Mouse (Mus musculus): Measurements from ENCODE around the gene Hivep3.

The Hivep3 gene

DNA sequence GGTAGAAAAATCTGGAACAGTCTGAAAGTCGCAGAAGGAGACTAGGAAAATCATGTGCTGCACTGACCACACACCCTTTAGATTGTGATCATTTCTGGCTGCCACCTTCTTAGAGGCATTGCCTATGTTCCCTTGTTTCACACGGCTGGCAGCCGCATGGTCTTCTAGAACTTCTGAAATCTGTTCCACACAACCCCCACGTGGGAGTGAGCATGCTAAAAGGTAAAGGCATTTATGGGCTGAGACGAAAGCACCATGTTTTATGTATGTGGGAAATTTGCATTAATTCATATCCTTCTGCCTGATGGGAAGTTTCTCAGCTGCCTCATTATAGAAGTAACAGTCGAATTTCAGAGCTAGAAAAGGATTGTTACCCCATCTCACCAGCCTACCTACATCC is 140.4 kb downstream of the Hivep3 start:
- DNase-seq (ENCODE audit: low spot score) = no peak

DNA sequence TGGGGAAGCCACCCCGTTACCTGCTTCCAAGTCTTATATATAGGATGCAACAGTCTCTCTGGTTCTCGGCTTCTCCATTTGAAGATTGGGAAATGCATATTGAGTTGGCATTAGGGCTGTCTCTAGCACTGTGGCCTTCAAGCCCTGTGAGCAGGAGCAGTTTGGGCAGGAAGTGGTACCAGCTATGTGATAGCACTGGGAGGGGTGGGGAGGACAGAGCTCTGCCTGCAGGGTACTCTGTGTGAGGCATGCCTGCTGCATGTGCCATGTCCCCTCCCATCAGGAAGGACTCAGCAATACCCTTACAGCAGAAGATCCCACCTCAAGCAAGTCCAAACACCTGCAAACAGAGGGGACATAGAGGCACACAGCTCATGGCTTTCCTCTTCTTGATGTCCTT is 142.0 kb downstream of the Hivep3 start:
- DNase-seq (ENCODE audit: low spot score) = no peak

DNA sequence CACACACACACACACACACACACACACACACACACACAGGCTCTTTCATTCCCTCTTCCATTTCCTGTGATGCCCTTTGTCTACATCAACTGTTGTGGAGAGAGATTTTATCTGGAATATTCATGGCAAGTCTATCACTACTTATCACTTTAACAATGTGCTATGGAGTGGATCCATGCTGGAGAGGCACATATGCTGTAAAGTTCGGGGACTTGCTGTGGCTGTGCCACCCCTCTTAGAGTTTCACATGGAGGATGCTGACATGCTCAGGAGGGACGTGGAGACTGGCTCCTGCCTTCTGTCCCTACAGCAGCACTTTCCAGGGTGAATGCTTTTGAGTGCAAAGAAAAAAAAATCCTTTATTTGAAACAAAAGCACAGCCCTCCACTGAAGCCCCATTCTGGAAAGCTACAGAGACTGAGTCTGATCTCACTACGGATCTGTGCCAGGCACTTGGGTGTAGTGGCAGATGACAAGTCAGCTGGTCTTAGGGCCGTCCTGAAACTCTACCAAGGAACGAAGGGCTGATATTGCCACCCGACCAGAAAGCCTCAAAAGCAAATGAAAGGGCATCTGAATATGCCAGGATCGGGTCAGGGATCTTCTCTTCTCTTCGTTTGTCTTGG is 143.1 kb downstream of the Hivep3 start:
- DNase-seq (ENCODE audit: low spot score) = no peak

DNA sequence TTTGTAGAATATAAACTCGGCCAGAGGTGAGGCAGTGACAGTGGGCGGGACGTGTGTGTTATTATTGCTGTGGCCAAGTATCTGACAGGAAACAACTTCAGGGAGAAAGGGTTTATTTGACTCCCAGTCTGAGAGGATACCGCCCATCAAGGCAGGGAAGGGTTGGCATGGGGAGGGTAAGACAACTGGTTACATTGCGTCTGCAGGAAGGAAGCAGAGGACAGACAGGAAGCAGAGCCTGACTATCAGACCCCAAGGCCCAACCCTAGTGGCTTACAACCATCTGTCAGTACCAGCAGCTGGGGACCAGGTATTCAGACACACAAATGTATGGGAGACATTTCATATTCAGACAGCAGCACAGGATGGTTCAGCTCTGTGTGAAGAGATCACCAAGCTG is 144.6 kb downstream of the Hivep3 start:
- DNase-seq (ENCODE audit: low spot score) = no peak

DNA sequence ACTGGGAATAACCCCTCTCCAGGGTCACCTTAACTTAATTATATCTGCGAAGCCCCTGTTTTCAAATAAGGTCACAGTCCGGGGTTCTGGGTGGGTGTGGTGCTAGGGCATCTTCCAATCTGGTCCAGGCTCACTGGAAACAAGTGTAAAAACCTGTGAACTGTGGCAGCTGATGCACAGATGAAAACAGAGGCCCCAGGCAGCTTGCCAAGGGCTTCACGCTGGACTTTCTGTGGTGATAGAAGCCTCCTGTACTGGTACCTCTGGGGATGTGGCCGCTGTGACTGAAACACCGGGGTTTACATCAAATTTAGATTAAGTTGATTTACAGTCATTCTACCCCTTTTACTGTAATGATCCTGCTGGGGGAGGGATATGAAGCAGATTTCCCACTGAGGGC is 146.1 kb downstream of the Hivep3 start:
- DNase-seq (ENCODE audit: low spot score) = no peak

DNA sequence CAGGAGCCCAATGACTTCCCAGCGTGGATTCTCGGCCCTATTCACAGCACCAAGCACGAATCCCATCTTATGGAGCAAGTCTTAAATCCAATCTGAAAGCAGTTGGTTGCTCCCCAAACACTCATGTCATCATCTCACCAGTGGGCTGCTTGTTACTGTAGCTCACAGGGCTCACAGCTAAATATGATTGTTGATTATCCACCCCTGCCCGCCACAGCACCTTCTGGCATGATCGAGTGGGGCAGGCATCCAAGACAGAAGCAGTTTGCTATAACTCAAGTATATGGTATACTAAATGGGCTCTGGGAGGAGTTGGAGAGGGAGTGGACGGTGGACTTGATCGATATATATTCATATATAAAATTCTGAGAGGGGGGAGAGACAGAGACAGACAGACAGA is 146.7 kb downstream of the Hivep3 start:
- no peak for DNase-seq (ENCODE audit: low spot score)

DNA sequence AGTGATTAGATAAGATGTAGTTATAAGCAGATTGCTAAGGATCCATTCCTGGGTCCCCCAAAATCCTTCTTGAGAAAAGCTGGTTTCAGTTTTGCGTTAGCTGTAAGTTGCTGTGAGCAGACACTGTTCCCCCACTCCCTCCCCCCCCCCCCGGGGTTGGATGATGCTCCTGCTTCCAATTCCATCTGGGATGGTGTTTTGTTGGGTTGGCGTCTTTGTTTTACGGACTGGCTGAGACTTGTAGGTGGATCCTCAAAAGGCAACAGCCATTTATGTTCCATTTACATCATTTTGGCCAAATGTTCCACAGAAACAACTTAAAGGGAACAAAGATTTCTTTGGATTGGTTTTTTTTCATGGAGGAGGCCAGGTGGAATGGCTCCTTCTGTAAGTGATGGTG is 147.7 kb downstream of the Hivep3 start:
- DNase-seq (ENCODE audit: low spot score) = no peak

DNA sequence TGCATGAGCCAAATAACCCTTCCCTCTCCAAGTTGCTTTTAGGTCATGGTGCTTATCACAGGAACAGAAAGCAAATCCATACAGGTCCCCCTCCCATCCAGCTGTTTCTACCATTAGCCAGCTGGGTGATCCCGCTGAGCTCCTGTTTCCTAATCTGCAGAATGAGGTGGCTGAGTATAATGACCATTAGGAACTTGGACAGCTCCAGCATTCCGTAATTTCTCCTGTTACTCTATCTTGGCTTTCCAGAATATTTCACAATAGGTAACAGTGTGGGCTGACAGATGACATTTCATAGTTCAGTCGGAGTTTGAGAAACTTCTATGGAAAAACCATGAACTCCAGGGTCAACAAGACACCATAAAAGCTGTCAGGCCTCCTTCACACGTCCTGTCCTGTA is 148.8 kb downstream of the Hivep3 start:
- no peak for DNase-seq (ENCODE audit: low spot score)

DNA sequence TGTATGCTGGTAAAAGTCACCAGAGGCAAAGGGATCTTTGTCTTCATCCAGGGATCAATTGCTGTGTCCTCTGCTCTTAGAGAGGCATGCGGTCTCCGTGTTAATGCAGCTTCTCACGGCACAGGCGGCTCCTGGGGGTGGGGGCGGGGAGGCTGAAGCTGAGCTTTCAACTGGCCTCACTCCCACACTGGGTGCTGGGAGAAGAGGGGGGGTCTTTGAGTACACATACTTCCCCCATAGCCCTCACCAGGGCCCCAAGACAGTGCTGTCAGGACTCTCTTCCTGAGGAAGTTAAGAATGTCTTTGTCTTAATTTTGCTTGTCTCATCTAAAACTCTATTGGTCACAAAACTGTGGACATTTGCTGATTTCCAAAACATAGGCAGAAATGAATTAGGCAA is 149.2 kb downstream of the Hivep3 start:
- DNase-seq (ENCODE audit: low spot score) = no peak

DNA sequence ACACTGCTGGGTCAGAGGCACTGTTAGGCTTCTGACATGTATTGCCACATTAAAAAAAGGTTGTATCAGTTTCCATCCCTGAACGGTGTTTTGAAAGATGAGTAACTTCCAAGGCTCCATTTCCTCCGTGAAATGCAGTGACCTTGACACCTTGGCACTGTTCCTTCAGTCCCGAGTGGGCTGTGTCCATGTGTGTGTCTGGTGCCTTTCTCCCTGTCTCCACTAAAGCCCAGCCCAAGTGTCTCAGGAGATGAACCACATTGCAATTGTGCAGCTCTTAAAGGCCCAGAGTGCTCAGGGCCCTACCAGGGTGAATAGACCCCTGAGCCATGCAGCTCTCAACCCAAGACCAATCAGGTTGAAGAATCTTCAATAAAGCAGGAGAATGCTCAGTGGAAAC is 153.0 kb downstream of the Hivep3 start:
- DNase-seq (ENCODE audit: low spot score) = no peak

DNA sequence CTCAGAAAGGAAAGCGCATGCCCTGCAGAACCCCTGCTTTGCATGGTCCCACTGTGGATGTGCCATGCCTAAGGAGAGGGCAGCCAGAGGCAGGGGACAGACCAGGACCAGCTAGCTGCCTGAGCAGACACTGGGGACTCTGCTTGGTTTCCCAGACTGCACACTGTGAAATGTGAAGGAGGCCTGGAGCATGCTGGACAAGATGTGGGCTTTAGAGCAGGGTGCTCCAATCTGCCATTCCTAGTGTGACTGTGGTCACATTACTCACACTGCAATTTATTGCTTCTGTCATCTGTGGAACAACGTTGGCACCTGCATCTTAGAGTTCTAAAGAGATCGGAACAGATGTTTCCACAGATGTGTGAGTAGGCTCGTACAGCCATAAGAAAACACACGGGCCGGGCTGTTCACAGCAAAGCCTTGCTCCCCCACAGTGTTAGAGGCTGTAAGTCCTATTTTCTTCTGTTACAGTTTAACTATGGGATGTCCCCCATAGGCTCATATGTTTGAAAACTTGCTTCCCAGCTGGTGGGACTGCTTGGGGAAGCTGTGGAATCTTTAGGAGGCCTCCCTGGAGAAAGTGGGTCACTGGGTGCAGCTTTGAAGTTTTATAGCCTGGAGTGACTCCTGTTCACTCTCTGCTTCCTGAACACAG is 154.1 kb downstream of the Hivep3 start:
- DNase-seq (ENCODE audit: low spot score) = no peak

DNA sequence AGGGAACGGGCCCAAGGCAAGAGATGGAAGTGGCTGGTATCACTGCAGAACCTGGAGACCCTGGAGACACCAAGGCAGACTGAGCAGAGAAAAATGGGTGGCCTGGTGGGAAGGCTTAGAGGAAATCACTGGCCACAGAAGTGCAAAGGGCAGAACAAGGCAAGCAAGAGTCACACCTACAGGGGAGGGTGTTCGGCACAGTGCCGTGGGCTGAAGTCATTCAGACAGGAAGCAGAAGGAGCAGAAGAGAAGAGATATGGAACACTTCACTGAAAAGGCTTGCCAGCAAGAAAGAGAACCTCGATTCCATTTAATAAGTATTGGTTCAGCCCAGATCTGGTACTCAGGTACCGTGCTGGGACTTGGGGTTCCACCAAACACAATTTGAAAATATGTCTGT is 156.2 kb downstream of the Hivep3 start:
- no peak for DNase-seq (ENCODE audit: low spot score)

DNA sequence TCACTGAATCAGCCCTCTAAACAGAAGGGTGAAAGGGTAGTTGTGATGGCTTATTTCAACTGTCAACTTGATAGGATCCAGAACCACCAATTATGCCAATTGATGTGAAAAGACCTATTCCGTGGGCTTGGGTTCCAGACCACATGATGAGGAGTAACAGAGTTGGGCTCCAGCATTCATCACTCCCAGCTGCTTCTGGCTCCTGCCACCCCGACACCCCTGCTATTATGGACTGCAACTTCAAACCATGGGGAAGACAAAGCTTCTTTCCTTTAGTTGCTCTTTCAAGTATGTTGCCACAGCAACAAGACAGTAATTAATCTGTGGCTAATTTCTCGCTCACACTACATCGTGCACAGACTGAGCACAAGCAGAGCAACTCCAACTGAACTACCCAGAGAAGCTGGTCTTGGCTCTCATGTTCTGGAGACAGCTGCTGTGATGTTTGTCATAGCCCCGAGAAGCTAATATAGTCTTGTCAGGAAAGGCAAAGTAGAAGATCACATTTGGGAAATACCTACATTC is 159.7 kb downstream of the Hivep3 start:
- no peak for DNase-seq (ENCODE audit: low spot score)

DNA sequence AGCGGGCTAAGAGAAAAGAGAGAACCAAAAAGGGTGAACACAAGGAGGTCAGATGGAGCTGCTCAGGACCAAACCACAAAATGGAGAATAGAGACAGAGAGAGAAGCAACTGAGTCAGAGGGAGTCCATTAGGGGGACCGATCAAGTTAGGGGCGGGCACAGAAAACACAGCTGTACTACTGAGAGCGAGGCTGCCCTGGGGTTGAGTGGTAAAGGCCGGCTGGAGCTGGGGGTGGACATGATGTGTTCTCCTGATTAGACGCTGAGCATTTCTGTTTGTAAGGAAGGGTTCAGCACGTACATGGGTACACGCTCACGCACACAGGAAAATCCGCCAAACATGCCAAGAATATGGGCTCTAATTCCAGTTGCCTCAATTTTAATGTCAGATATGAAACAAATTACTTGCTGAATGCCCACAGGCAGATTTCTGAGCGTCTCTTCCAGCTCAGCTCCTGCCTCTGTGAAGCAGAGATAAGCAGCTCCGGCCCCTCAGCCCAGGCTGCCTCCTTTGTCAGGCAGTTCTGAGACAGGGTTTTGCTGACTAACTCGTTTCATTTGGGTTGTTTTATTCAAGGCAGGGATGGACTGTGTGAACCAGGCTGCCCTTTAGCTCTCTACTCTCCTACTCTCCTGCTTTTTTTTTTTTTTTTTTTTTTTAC is 161.3 kb downstream of the Hivep3 start:
- DNase-seq (ENCODE audit: low spot score) = peak; percentile 17

DNA sequence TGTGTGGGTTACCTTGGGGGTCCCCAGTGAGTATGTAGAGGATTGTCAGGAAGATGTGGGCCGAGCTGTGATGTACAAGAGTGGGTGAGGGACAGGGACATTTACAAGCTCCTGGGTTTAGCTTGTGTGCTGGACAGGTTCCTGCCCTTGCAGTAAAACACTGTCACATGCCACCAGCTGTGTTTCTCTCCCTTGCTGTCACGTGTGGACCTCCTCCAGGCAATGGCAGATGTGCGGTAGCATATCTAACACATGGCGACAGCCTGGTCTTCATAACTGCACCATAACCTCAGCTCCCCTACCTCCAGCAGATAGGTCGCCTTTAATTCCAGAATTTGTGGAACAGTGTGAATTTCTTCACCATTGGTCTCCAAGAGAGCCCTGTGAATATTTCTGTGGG is 161.9 kb downstream of the Hivep3 start:
- no peak for DNase-seq (ENCODE audit: low spot score)

DNA sequence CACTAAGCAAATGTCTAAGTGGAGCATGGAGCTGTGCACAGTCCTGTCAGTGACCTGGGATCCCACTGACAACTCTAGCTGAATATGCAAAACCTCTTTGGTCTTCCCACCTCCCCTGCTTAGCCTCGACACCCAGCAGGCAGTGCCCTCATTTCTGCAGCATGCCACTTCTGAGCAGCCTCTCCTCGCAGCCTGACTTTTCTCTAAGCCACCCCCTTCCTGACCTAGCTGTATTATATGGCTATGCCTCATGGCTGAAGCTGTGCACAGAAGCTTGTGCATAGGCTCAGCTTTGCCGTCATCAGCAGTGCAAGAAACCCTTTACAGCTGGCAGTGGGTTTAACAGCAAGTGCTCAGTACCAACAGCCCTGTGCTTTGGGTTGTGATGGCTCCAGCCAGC is 163.0 kb downstream of the Hivep3 start:
- DNase-seq (ENCODE audit: low spot score) = no peak

DNA sequence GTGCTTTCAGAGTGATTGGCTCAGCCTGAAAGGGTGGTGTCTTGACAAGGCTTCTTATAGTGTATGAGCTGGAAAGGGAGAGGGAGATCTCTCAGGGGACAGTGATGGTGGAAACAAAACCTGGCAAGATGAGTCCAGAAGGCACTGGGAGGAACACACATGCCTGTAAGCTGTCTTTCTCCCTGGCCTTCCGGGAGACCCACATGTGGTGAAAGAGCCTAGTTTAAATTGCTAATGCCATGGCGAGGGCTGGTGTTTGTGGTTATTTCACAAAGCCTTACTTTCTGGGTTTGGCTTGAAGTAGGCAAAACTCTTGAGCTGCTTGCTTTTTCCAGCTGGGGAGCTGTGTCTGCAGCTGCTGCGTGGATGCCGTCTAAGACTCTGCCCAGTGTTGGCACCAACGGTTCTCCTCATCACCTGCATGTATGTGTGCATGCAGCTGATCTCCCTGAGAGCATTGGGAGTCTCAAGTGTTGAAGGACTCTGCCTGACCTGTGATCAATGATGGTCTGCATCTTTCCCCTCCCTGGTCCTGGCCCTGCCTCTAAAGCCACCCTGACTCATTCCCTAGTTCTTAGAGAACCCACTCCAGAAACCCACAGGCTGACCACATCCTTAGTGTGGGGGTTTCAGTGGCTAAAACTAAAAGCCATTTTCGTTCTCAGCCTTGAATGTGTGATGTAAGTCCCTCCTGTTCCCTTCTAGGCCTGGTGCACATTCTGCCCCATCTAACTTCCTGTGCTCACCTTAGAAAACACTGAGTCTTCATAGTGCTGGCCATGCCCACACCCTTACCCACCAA is 163.7 kb downstream of the Hivep3 start:
- no peak for DNase-seq (ENCODE audit: low spot score)

DNA sequence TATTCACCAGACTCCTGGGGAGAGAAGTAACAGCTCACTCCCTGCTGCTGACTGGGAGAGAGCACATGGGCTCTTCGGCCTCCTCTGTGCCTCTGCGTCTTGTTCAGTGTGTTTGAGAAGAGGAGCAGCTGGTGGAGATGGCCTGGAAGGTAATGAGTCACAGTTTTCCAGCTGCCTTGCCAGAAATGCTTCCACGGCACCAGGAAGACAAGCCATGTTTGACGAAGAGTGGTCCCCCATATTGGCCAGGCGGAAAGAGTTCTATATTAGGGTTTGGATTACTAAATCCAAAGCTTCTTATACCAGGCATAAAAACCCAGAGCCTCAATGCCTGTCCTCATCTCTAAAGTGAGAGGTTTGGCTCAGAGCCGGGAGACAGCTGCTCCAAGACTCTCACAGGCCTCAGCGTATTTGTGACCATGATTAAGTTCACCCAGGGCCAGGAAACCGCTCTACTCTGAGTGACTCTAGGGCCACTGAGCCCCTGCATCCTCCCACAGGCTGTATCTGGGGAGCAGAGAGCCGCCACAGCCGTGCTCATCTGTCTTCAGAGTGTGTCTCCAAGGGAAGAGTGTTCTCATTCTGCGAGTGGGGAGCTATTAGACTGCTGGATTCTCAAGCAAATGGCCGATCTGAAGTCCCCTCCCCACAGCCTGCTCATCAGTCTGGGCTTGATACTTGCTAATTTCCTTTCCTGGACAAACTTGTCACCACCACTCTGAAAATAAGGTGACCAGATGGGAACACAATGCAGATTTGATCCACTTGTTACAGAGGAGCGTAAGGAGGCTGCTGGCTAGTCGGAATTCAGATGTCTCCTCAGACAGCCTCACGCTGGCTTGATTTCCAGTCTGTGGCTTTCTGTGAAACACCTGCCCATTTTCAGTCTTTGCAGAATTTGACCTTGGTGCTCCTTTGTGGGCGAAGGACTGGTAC is 168.2 kb downstream of the Hivep3 start:
- no peak for DNase-seq (ENCODE audit: low spot score)

DNA sequence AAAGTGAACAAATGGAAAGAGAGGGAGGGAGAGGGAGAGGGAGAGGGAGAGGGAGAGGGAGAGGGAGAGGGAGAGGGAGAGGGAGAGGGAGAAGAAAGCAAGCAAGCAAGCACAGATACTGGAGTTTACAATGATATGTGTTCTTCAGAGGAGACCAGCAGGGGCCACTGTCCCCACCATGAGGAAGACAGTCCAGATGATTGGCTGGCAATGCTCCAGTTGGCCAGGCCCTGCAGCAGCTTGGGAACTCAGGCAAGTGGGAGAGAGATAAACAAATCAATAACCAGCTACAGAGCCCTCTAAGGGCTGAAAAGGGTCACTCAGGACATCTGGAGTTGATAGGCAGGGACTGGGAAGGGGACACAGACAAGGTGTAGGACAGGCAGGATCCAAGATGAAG is 169.7 kb downstream of the Hivep3 start:
- DNase-seq (ENCODE audit: low spot score) = no peak

DNA sequence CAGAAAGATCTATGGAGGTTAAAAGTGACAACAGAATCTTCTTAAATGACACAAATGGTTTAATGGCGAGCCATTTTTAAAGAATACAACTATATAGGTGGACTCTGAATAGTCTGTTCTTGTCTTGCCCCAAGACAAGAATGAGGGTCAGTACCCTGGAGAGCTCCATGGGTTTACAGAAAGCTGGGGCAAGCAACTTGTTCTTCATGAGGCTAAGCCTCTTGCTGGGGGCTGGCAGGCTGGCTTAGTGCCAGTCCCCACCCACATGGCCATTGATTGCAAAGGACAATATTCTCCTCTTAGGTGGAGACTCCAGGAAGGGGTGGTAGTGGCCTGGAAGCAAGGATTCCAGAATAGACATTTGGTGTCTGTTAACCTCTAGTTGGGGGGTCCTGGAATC is 170.2 kb downstream of the Hivep3 start:
- peak; percentile 22 for DNase-seq (ENCODE audit: low spot score)

DNA sequence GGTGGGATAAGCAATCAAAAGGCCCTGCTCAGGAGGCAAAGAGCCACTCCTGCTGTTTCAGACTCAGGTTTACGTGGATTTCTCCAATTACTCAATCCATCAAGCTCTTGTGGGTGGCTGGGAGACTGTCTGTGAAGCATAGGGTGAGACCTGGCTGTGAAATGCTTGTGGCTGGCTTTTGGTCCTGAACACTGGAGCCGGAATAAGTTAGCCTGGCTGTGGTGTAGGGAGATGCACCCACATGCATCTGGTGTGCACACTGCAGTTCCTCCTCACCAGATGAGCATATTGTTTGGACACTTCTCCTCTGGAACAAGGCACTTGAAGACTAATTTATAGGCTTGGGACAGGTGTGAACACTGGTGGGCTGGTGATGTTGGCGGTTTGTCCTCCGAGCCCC is 170.7 kb downstream of the Hivep3 start:
- no peak for DNase-seq (ENCODE audit: low spot score)

DNA sequence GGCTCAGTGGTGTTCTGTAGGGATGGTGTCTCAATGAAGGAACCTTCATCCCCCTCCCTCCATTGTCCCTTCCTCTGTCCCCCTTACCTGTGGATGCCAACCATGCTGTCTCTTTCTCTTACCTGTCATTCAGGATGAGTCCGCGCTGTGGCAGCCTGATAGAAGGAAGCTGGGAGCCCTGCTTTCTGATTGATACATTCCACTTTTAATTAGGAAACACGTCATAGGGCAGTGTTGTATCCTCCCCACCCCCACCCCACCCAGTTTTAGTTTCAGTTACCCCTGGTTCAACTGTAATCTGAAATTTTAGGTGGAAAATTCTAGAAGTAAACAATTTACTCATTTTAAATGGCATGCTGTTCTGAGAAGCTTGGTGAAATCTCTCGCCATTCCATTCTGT is 173.5 kb downstream of the Hivep3 start:
- DNase-seq (ENCODE audit: low spot score) = no peak
